Mouse (Mus musculus) liver, embryonic 11.5 days (tissue): ENCODE results near the gene Frmd4a. TPM values are rescaled to one million over a fixed set of nuclear protein-coding genes. Genes with fewer than 3 reads are reported as not detected.

Experiments
- ATAC-seq: fragments of 200-750 bp; cut with Nextera tagmentation; replicated peaks from 2 replicates; pipeline ENCODE4 v1.8.0; 2017; ENCODE audit warnings: moderate number of reproducible peaks, mild to moderate bottlenecking, moderate TSS enrichment, moderate library complexity; ENCODE audit not compliant: low FRiP score
- DNase-seq: peaks from one replicate; pipeline ENCODE4 v3.0.0-alpha.2; 2017; ENCODE audit warnings: low spot score
- H3K27ac ChIP-seq: fragments of 300-500 bp; sonication (generic); 2 replicates; pipeline ENCODE4 v1.5.1; 2014; ENCODE audit warnings: mild to moderate bottlenecking, low read depth, low read length, control low read depth
- H3K27me3 ChIP-seq: fragments of 300-500 bp; sonication (generic); replicated peaks from 2 replicates; pipeline ENCODE4 v1.6.1; 2014; ENCODE audit warnings: low read length, mixed read lengths; ENCODE audit not compliant: control insufficient read depth, insufficient read depth
- H3K36me3 ChIP-seq: fragments of 300-500 bp; sonication (generic); 2 replicates; pipeline ENCODE4 v1.6.1; 2014; ENCODE audit warnings: mild to moderate bottlenecking, low read length, moderate library complexity, mixed read lengths; ENCODE audit not compliant: control insufficient read depth, insufficient read depth
- H3K4me1 ChIP-seq: fragments of 300-500 bp; sonication (generic); replicated peaks from 2 replicates; pipeline ENCODE4 v1.6.1; 2014; ENCODE audit warnings: low read length, mixed read lengths; ENCODE audit not compliant: control insufficient read depth, insufficient read depth
- H3K4me2 ChIP-seq: fragments of 300-500 bp; sonication (generic); 2 replicates; pipeline ENCODE4 v1.6.1; 2014; ENCODE audit warnings: mild to moderate bottlenecking, control low read depth, moderate library complexity
- H3K4me3 ChIP-seq: fragments of 300-500 bp; sonication (generic); 2 replicates; pipeline ENCODE4 v1.5.1; 2014; ENCODE audit warnings: low read depth, low read length, control low read depth
- H3K9ac ChIP-seq: fragments of 300-500 bp; sonication (generic); 2 replicates; pipeline ENCODE4 v1.6.1; 2014; ENCODE audit warnings: low read depth, low read length, control low read depth
- H3K9me3 ChIP-seq: fragments of 300-500 bp; sonication (generic); 2 replicates; pipeline ENCODE4 v1.6.1; 2016; ENCODE audit warnings: low read length, inconsistent platforms, mixed read lengths; ENCODE audit not compliant: control insufficient read depth
- WGBS: fragments of 180-500 bp; shearing (Covaris S2); extraction: QIAGEN DNeasy Blood & Tissue Kit; methylation state at CpG from one replicate; pipeline ENCODE4 v1.1.7; 2014; 5-methylcytosine and 5-hydroxymethylcytosine counted together
- polyA plus RNA-seq: library from polyadenylated mRNA; unstranded; fragments of >200 nt; fragmentation: Nextera tagmentation; extraction: Ambion mirVana; gene quantifications from 2 replicates; pipeline ENCODE4 v1.2.1, GENCODE M21; 2014

Frmd4a gene
- polyA plus RNA-seq, 1 experiment from 2014 or later, result 18.6 TPM

DNA sequence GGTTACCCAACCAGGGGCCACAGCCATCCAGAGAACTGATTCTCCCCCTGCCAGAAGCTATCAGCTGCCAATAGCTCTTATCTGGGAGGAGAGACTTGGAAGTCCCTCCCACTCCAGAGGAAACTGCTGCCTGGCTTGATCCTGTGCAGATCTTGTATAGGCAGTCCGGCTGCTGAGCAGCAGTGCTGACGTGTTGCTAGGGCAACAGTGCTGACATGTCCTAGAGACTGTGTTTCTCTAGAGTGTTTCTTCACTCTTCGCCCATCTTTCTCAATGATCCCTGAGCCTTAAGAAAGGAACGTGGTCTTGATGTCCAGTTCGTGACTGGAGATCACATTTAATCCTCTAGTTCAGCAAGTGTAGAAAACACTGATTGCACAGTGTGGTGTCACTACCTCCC lies 326.9 kb downstream of the Frmd4a start:
- Histone ChIP-seq H3K27ac (no peak overlapping the region), H3K9ac (no peak overlapping the region), H3K9me3 (no peaks in the 10 kb centered on the region), H3K4me2 (no peak overlapping the region), H3K4me3 (no peak overlapping the region), H3K4me1 (peaks cover 11% of the 10 kb centered on the region; the same call in 1 of the 2 replicates), H3K27me3 (no peaks in the 10 kb centered on the region), H3K36me3 (no peaks in the 10 kb centered on the region)
- ATAC-seq, result no peak
- 81% methylated on average over 5 of the region's 5 CpGs for WGBS
- DNase-seq, result no peak

DNA sequence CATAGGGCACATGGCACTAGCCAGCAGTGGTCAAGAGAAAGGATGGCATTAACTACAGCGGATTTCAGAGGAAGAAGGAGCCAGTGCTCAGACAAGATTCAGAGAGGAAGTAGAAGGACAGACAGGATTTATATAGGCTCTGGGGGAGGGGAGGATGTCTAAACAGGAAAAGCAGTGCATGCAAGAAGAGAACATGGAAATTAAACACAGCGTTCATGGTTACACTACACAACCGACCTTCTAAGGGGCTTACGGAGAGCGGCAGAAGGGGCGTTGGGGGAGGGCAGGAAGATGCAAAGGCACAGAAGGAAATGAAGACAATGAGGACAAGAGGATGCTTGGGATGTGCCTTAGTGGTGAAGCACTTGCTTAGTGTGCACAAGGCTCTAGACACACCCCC lies 328.7 kb downstream of the Frmd4a start:
- DNase-seq, result no peak
- Histone ChIP-seq H3K4me2 (no peak overlapping the region), H3K4me1 (peaks cover 11% of the 10 kb centered on the region; the same call in 1 of the 2 replicates), H3K9me3 (no peaks in the 10 kb centered on the region), H3K9ac (no peak overlapping the region), H3K36me3 (no peaks in the 10 kb centered on the region), H3K27ac (no peak overlapping the region), H3K4me3 (no peak overlapping the region), H3K27me3 (no peaks in the 10 kb centered on the region)
- 24% methylated on average over 6 of the region's 6 CpGs for WGBS
- ATAC-seq, result no peak; the same call in 1 of the 2 replicates

DNA sequence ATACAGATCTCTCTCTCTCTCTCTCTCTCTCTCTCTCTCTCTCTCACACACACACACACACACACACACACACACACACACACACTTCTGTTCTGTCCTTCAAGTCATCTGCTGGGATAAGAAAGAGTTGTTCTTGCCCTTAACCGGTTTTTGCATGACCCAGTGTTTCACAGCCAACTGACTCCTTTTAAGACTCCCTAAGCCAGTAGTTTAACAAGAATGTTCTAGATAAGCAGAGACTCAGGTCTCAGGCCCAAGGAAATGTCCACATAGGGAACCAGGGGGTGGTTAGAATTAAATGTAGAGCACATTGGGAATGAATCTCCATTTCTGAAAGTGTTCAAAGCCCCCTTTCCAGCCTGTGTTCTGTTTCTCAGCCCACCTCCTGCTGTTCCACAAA lies 329.4 kb downstream of the Frmd4a start:
- Histone ChIP-seq H3K4me1 (peaks cover 11% of the 10 kb centered on the region; the same call in 1 of the 2 replicates), H3K9ac (no peak overlapping the region), H3K27ac (no peak overlapping the region), H3K4me2 (no peak overlapping the region), H3K36me3 (no peaks in the 10 kb centered on the region), H3K4me3 (no peak overlapping the region), H3K9me3 (no peaks in the 10 kb centered on the region), H3K27me3 (no peaks in the 10 kb centered on the region)
- DNase-seq (no peak), ATAC-seq (no peak)
- WGBS, result 63% methylated on average over 1 of the region's 1 CpGs

DNA sequence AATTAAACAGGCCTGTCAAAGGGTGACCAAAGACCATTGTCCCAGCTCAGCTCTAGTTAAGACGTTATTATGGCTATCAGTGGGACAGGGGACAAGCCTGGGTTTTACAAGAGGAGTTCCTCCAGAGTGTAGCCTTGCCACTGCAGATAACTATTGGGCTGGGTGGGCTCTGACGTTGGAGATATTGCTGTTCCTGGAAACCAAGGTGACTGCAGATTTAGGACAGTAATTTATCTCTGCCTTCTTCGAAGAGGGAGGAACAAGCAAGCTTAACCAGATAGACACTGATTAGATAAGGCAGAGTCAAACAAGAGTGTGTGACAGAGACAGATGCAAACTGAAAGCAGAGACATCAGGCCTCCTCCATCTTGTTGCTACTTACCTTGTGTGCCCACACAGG lies 330.3 kb downstream of the Frmd4a start:
- Histone ChIP-seq H3K27ac (no peak overlapping the region), H3K4me2 (0 out of 2 replicates have a peak overlapping the region, but pooled peaks have one; percentile 20), H3K36me3 (no peaks in the 10 kb centered on the region), H3K9ac (no peak overlapping the region), H3K4me3 (no peak overlapping the region), H3K27me3 (no peaks in the 10 kb centered on the region), H3K9me3 (no peaks in the 10 kb centered on the region), H3K4me1 (peaks cover 11% of the 10 kb centered on the region; the same call in 1 of the 2 replicates)
- DNase-seq (no peak), ATAC-seq (peak; percentile 85)
- 10% methylated on average over 3 of the region's 3 CpGs for WGBS

DNA sequence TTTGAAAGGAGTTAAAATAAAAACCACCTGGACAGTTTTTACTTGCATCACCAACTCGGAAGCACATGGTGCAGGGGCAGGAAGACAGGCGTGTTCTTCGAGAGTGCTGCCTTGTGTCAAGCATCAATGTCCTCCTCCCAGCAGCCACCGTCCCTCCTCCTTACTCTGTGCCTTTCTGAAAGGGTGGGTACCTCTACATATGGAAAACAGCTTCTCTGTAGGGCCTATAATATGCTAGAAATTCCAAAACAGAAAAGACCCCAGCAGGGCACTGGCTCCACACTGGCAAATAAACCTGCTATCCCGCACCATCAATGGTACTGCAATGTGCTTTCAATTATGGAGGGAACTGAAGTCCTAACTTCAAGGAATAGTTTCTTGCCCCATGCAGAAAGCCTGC lies 331.0 kb downstream of the Frmd4a start:
- H3K4me2 ChIP-seq, result no peak overlapping the region
- ATAC-seq, result no peak
- no peaks in the 10 kb centered on the region for H3K36me3 ChIP-seq
- no peaks in the 10 kb centered on the region for H3K9me3 ChIP-seq
- no peak overlapping the region for H3K4me3 ChIP-seq
- H3K9ac ChIP-seq, result no peak overlapping the region
- peaks cover 11% of the 10 kb centered on the region; the same call in 1 of the 2 replicates for H3K4me1 ChIP-seq
- no peak for DNase-seq
- no peak overlapping the region for H3K27ac ChIP-seq
- WGBS, result 77% methylated on average over 5 of the region's 5 CpGs
- no peaks in the 10 kb centered on the region for H3K27me3 ChIP-seq

GRCm38 (mm10) chr2:4356812-4357384 lies 339.4 kb downstream of the Frmd4a start:
- Histone ChIP-seq H3K4me3 (no peak overlapping the region), H3K9ac (no peak overlapping the region), H3K36me3 (no peaks in the 10 kb centered on the region), H3K27me3 (no peaks in the 10 kb centered on the region), H3K4me1 (no peaks in the 10 kb centered on the region), H3K9me3 (no peaks in the 10 kb centered on the region), H3K4me2 (no peak overlapping the region), H3K27ac (no peak overlapping the region)
- 75% methylated on average over 7 of the region's 7 CpGs for WGBS
- DNase-seq, result no peak
- no peak for ATAC-seq

GRCm38 (mm10) chr2:4361981-4362834 lies 344.7 kb downstream of the Frmd4a start:
- no peak overlapping the region for H3K4me2 ChIP-seq
- H3K9ac ChIP-seq, result no peak overlapping the region
- no peaks in the 10 kb centered on the region for H3K27me3 ChIP-seq
- no peak overlapping the region for H3K27ac ChIP-seq
- no peaks in the 10 kb centered on the region for H3K4me1 ChIP-seq
- DNase-seq (no peak), ATAC-seq (no peak)
- no peak overlapping the region for H3K4me3 ChIP-seq
- no peaks in the 10 kb centered on the region for H3K36me3 ChIP-seq
- WGBS, result 74% methylated on average over 9 of the region's 9 CpGs
- H3K9me3 ChIP-seq, result no peaks in the 10 kb centered on the region

DNA sequence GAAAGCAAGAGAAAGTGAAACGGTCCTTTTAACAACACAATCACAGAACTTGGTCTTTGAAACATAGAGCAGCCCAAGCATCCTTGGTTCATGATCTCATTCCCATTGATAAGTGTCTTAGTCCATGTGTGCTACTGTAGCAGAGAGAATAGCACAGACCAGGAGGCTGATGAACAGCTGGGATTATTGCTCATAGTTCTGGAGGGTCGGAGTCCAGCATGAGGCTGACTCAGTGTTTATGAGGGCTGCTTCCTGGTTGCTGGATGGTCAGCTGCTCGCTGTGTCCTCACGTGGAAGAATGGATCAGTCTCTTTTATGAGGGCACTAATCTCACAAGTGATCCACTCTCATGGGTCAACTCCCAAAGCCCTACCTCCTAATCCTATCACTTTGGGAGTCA lies 347.4 kb downstream of the Frmd4a start:
- Histone ChIP-seq H3K4me2 (no peak overlapping the region), H3K4me1 (no peaks in the 10 kb centered on the region), H3K4me3 (no peak overlapping the region), H3K9me3 (no peaks in the 10 kb centered on the region), H3K27me3 (no peaks in the 10 kb centered on the region), H3K9ac (no peak overlapping the region), H3K27ac (no peak overlapping the region), H3K36me3 (no peaks in the 10 kb centered on the region)
- 73% methylated on average over 4 of the region's 4 CpGs for WGBS
- ATAC-seq (no peak), DNase-seq (no peak)

GRCm38 (mm10) chr2:4368544-4368943 lies 351.0 kb downstream of the Frmd4a start:
- Histone ChIP-seq H3K4me3 (no peak overlapping the region), H3K9ac (no peak overlapping the region), H3K27ac (no peak overlapping the region), H3K9me3 (no peaks in the 10 kb centered on the region), H3K4me1 (no peaks in the 10 kb centered on the region), H3K27me3 (no peaks in the 10 kb centered on the region), H3K4me2 (no peak overlapping the region), H3K36me3 (no peaks in the 10 kb centered on the region)
- no peak for DNase-seq
- 47% methylated on average over 6 of the region's 6 CpGs for WGBS
- ATAC-seq, result no peak
